Mouse (Mus musculus): ENCODE data around the gene Disc1.

GRCm38 (mm10) chr8:125187044-125187443 is 133.0 kb downstream of the Disc1 start:
- no peak for TF ChIP-seq CTCF (IDR thresholded peaks at IDR 0.05; ENCODE audit: control insufficient read depth, insufficient read depth, insufficient read length)
- no peak for TF ChIP-seq USF1 (IDR thresholded peaks at IDR 0.05; ENCODE audit: low read depth)
- TF ChIP-seq FOSL1 (IDR thresholded peaks at IDR 0.05; ENCODE audit: insufficient read depth, low read length, poor library complexity, severe bottlenecking), result no peak
